Mouse (Mus musculus) cerebellum, postnatal 25 days (tissue): ENCODE measurements around the gene Ifitm5.
"Not testable (repeated sequence)": the region's sequence is repeated elsewhere in the genome, so short reads cannot be mapped to it uniquely, and the experiment has no call there.

Experiments used
- DNase-seq, 2 experiments: peaks; one replicate each; pipeline ENCODE4 v3.0.0; 2021; ENCODE audit warnings: mixed read lengths in 2 of 2

Ifitm5 gene

DNA sequence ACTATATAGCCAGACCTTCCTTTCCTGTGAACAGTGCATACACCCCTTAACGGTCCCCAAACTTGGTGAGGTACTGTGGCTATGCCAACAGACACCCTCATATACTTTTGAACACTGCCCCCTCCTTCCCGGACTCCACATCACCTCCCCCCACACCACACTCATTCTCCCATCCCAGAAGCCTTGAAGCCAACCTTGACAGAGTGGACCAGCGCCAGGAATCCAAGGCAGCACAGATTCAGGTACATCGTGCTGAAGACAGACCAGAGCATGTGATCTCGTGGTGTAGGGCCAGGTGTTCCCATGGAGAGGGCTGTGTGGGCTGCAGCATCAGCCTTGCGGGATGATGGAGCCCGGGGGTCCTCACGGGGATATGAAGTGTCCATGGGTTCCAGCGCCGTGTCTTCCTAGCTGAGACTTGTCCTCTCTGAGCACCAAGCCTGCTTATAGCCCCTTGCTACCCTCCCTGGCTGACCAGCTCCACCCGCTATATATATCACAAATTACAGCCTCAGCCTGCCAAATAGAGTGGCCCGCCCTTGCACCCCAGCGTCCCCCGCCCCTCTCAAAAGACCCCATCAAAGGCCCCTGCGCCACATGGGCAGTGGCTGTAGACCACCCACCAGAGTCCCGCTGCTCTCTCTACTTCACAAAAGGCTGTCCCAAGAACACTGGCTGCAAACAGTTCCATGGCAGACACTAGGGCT, at the start of gene Ifitm5:
Gene Ifitm5 (minus strand): TSS at position 468 of the 707 bp plus-strand sequence.
- no peak for DNase-seq

DNA sequence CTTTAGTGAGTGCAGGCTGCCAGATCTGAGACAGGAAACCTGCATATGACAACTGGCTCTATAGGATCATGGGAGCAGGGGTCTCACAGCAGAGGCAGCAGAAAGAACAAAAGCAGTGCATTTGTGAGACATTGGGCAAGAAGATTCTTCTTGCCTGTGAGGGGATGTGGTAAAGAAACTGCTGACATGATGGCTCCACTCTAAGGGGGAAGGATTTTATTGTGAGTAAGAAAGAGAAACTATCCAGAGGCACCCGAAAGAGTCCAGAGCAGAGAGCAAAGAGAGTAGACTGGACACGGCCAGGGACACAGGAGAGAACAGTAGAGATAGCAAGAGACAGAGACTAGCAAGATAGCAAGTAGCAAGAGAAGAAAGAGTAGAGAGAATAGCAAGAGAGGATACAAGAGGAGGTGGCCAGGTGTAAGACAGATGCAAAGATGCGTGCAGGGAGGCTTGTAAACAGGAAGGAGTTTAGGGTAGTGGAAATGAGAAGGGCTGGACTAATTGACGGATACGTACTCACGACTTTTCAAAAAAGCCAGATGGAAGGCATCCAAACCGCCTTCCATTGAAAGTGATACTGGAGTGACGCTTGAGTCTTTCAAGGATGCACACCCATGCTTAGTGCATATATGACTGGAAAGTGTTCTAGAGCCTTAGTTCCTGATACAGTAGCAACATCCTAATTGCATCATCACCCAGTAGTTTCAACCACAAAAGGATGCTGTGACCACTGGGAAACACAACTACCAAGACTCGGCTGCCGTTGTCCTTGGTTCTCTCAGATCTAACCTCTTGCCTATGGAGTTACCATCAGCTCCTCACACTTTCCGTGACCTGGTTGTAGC, 49.0 kb upstream of the Ifitm5 start:
- no peak for DNase-seq

- DNase-seq: no peak
Measured at GRCm38 (mm10) chr7:140997817-140998216, 47.7 kb upstream of the Ifitm5 start.

DNA sequence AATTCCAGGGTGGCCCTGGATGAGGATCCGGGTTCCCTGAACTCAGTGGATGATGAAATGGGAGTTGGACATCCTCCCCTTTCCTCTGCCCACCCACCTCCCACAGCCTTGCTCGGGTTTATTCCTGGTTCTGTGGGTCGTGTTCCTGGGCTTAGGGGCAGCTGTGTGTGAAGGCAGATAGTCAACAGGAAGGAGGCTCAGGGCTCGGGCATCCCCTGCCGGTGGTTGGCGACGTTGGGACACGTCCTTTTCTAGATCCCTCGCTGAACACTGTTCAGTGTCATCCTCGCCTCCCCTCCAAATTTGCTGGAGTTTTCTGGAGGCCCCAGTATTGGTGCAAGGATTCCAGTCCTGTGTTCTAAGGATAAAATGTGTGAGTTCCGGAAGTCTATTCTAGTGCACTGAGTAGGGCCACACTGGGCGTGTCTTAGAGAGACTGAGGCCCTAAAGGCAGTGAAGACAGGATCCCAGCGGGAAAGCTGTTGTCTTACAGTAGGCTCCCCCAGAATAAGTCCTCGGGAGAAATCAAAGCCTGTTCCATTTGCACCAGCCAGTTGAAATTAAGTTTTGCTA, 41.1 kb upstream of the Ifitm5 start:
- no peak for DNase-seq

- no peak for DNase-seq
Measured at GRCm38 (mm10) chr7:140990622-140991021, 40.5 kb upstream of the Ifitm5 start.

DNA sequence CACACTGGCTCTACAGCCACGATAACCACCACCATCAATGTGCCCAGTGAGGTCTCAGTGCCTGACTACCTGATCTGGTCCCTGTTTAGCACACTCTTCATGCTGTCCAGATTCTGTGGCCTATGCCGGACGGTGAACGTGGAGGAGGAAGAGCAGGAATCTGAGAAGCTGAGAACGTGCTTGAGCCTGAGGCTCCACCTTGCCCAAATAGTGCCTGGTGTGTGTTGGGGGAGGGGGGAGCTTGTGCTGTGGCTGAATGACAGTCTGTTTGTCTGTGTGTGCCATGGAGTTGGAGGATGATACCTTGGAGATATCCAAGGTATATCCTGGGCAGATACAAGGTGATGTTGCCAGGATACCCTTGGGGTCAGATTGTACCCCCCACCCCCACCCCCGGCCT, 40.1 kb upstream of the Ifitm5 start:
- no peak for DNase-seq

DNA sequence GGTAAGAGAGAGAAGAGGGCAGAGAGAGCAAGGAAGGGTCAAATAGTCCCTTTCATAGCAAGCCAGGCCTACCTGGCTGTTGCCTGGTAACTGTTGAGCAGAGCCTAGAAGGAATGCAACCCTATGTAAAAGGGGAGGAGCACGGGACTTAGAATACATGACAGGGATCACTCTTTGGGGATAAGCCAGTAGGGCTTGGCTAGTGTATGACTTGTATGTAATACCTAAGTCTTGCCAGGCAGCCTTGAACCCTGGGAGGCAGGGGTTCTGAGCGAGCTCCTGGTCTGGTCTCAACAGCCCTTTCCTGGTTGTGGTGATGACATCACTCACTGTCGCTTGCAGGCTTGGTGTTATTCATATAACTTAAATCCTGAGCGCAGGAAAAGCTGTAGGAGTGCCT, 38.9 kb upstream of the Ifitm5 start:
- DNase-seq: no peak

DNA sequence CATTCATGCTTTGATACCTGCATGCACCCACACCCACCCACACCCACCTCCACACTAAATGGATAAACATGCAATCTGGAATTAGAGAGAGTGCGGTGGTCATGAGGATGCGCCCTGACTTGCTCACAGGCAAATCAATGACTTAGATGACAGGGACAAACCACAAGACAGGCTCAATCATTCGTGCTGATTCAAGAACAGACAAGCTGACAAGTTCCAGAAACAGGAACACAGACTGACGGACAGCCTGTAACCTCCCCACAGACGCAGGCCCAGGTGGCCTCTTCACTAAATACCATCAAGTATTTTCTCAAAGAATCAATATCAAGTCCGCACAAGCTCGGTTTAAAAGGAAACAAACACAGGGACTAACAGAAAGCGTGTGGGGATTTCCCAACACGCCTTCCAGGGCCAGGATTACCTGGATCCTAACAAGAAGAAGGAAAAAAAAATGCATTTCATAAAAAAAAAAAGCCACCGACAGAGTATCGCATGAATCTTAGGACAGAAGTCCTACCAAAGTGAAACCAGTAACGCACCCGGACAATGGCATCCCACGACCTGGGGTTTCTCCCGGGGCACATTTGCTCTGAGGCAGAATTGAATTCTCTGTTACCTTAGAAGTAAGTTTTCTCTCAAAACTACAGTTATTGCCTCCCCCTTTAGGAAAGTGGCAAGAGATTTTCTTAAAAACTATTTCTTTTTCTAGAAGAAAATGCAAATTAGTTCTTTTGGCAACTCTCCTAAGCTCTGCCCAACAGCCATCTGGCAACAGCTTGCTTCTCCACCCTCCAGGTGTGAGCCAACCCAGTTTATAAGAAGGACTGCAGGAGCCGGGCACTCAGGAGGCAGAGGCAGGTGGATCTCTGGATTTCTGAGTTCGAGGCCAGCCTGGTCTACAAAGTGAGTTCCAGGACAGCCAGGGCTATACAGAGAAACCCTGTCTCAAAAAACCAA, 37.4 kb upstream of the Ifitm5 start:
- no peak for DNase-seq

DNA sequence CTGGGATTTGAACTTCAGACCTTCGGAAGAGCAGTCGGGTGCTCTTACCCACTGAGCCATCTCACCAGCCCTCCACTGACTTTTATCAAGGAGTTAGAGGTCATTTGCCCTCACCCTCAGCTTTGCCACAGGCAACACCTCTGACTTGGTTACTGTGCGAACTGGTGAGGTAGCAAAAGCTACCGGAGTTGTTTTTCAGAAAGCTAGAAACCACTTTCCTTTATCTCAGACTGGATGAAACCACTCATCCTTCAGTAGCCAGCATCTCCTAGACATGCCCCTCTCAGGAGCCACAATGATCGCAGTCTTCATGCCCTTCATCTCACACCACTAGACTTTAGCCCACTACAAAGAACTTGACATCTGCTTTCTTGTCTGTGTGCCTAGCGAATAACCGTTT, 32.9 kb upstream of the Ifitm5 start:
- DNase-seq: no peak

DNA sequence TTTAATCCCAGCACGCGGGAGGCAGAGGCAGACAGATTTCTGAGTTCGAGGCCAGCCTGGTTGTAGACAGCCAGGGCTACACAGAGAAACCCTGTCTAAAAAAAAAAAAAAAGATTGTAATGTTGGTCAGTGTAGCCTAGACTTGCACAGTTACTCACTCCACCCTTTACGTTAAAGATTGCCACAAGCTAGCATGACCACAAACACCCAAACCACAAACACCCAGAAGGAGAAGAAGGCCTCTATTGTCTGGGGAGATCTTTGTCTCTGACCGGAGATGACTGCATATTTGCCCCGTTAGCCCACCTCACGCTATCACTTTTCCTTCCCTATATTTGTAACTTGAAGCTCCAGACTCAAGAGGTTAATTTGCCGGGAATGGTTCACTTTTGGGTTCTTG, 31.6 kb upstream of the Ifitm5 start:
- DNase-seq: no peak

- DNase-seq: not testable (repeated sequence)
Measured at GRCm38 (mm10) chr7:140976720-140977119, 26.6 kb upstream of the Ifitm5 start.

DNA sequence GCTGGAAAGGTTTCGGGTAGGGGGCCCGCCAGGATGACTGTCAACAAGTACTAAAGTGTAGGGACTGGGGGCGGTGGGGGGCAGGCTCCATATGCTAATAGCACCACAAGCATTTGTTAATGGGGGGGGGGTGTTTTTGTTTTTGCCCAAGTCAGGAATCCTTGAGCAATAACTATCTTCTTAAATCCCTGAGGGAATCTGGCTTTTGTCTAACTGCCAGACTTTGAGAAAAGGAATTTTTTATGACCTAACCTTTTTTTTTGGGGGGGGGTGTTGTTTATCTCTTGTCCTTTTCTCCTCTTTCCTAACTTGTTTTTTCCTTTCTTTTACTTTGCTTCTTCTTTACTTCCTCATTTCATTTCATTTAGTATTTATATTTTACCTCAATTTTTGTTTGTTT, 25.4 kb upstream of the Ifitm5 start:
- DNase-seq: no peak

GRCm38 (mm10) chr7:140974940-140975339, 24.8 kb upstream of the Ifitm5 start:
- DNase-seq: no peak

GRCm38 (mm10) chr7:140973396-140974165, 23.5 kb upstream of the Ifitm5 start:
- DNase-seq: no peak

- no peak for DNase-seq
Measured at GRCm38 (mm10) chr7:140971479-140972171, 21.5 kb upstream of the Ifitm5 start.

- DNase-seq: no peak
Measured at GRCm38 (mm10) chr7:140970931-140971330, 20.8 kb upstream of the Ifitm5 start.

GRCm38 (mm10) chr7:140968710-140969109, 18.6 kb upstream of the Ifitm5 start:
- not testable (repeated sequence) for DNase-seq

DNA sequence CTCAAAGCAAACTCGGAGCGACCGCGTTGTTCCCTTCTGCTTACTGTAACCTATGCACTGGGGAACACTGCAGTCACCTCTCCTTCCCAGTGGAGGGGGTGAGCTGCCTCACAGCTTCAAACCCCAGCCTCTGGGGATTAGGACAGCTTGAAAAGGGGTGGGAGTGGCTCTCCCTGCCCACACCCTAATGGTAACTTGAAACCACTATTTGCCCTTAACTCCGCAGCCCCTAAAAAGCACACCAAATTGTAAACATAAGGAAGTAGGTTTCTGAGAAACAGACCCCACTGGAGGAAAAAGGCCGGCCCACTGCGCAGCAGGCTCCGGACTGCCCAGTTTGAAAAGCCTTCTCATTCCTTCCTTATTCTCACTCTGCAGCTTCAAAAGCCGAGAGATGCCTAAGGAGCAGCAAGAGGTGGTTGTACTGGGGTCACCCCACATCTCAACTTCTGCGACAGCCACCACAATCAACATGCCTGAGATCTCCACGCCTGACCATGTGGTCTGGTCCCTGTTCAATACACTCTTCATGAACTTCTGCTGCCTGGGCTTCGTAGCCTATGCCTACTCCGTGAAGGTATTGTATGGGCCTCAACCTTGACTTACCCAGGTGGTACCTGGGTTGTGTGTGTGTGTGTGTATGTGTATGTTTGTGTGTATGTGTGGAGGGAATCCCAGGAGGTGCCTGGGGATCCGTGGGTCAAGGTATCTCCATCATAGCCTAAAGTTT, 17.9 kb upstream of the Ifitm5 start:
- DNase-seq: no peak

- no peak for DNase-seq
Measured at GRCm38 (mm10) chr7:140966921-140967320, 16.8 kb upstream of the Ifitm5 start, which contains the start of gene Ifitm1. Ifitm1 (plus strand) TSS chr7:140967221.

- no peak for DNase-seq
Measured at GRCm38 (mm10) chr7:140962733-140963132, 12.6 kb upstream of the Ifitm5 start.
